Mouse (Mus musculus) hindbrain, embryonic 16.5 days (tissue): Measurements from ENCODE around the gene Gif. TPM values are rescaled to one million over a fixed set of nuclear protein-coding genes. Genes with fewer than 3 reads are reported as not detected.

Source experiments
- ATAC-seq: fragments of 200-750 bp; cut with Nextera tagmentation; 2 replicates; pipeline ENCODE4 v1.8.0; 2017; ENCODE audit warnings: moderate TSS enrichment, moderate library complexity
- H3K27ac ChIP-seq: fragments of 300-500 bp; sonication (generic); 2 replicates; pipeline ENCODE4 v1.5.1; 2014; ENCODE audit warnings: low read depth, mild to moderate bottlenecking, control low read depth, low read length, moderate library complexity
- H3K27me3 ChIP-seq: fragments of 300-500 bp; sonication (generic); replicated peaks from 2 replicates; pipeline ENCODE4 v1.6.1; 2014; ENCODE audit warnings: low read length; ENCODE audit not compliant: control insufficient read depth, insufficient read depth
- H3K36me3 ChIP-seq: fragments of 300-500 bp; sonication (generic); 2 replicates; pipeline ENCODE4 v1.6.1; 2014; ENCODE audit warnings: mild to moderate bottlenecking, low read length, moderate library complexity, mixed read lengths; ENCODE audit not compliant: control insufficient read depth, insufficient read depth
- H3K4me1 ChIP-seq: fragments of 300-500 bp; sonication (generic); 2 replicates; pipeline ENCODE4 v1.6.1; 2014; ENCODE audit warnings: low read depth, low read length; ENCODE audit not compliant: control insufficient read depth, insufficient read depth
- H3K4me2 ChIP-seq: fragments of 300-500 bp; sonication (generic); 2 replicates; pipeline ENCODE4 v1.6.1; 2014; ENCODE audit warnings: mild to moderate bottlenecking, low read length, control low read depth, moderate library complexity
- H3K4me3 ChIP-seq: fragments of 300-500 bp; sonication (generic); 2 replicates; pipeline ENCODE4 v1.5.1; 2014; ENCODE audit warnings: mild to moderate bottlenecking, low read length, control low read depth, moderate library complexity
- H3K9ac ChIP-seq: fragments of 300-500 bp; sonication (generic); 2 replicates; pipeline ENCODE4 v1.6.1; 2014; ENCODE audit warnings: low read depth, mild to moderate bottlenecking, control low read depth, low read length, moderate library complexity
- H3K9me3 ChIP-seq: fragments of 300-500 bp; sonication (generic); 2 replicates; pipeline ENCODE4 v1.6.1; 2014; ENCODE audit warnings: mild to moderate bottlenecking, low read length, moderate library complexity; ENCODE audit not compliant: control insufficient read depth
- WGBS: fragments of 180-500 bp; shearing (Covaris S2); extraction: QIAGEN DNeasy Blood & Tissue Kit; methylation state at CpG from one replicate; pipeline ENCODE4 v1.1.7; 2014; 5-methylcytosine and 5-hydroxymethylcytosine counted together
- polyA plus RNA-seq: library from polyadenylated mRNA; unstranded; fragments of >200 nt; fragmentation: Nextera tagmentation; extraction: Ambion mirVana; gene quantifications from 2 replicates; pipeline ENCODE4 v1.2.1, GENCODE M21; 2015

Gene Gif
- polyA plus RNA-seq, 1 experiment from 2014 or later = not detected

DNA sequence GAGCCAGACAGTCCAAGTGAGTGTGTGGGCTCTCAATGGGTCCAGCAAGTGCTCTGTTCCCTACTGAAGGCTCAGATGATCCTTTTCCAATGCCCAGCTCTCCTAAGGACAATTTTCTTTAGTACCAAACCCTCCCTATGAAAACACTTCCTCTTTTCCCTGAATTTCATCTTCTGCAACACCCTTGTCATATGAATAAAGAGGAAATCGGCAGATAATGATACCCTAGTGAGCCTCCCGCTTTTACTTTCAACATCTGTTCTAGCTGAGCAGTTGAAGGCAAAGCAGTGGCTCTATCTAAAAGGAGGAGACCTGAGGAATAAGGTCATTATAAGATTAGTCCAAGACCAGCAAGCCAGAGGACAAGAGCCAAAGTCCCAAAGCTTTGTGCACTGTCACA, 61.1 kb downstream of the Gif start:
- H3K4me3 ChIP-seq = no peak overlapping the region
- ATAC-seq = no peak
- no peak overlapping the region for H3K9ac ChIP-seq
- no peaks in the 10 kb centered on the region for H3K9me3 ChIP-seq
- no peak overlapping the region for H3K27ac ChIP-seq
- no peaks in the 10 kb centered on the region for H3K27me3 ChIP-seq
- H3K4me2 ChIP-seq = no peak overlapping the region
- peaks cover 7% of the 10 kb centered on the region for H3K4me1 ChIP-seq
- H3K36me3 ChIP-seq = no peaks in the 10 kb centered on the region
- 90% methylated on average over 2 of the region's 2 CpGs for WGBS

DNA sequence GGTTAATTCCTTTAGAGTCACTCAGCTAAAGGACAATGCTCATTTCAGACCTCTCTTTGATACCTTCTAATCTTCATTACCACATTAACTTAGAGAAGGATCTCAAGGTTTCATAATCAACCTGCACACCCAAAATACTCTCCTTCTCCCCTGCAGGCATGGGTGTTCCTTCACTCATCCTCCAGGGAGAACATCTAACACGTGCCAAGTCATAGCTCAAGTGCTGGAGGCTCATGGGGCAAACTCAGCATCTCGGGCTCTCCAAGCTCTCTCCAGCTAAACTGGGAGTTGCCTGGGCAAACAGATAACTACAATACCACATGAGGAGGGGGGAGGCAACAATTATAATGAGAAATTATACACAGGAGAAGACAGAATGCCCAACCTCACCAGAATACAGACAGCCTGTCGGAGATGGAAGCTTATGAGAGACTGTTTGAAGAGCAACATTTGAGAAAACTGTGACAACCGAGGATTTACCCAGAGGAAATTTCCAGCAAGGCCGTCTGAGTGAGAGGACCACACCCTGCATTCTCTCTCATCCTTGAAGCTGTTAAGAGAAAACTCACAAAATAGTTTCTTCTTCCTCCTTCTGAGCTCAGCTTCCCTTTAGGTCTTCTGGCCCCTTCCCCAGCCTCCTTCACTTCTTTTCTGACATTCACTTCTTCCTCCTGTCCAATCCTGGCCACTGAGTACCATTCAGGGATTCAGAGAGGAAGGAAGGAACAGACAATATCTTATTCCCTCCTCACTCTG, 62.8 kb downstream of the Gif start:
- H3K36me3 ChIP-seq = no peaks in the 10 kb centered on the region
- no peaks in the 10 kb centered on the region for H3K27me3 ChIP-seq
- peaks cover 7% of the 10 kb centered on the region for H3K4me1 ChIP-seq
- no peaks in the 10 kb centered on the region for H3K9me3 ChIP-seq
- H3K4me3 ChIP-seq = no peak overlapping the region
- H3K4me2 ChIP-seq = no peak overlapping the region
- ATAC-seq = no peak
- WGBS = 82% methylated on average over 5 of the region's 5 CpGs
- H3K27ac ChIP-seq = no peak overlapping the region
- H3K9ac ChIP-seq = no peak overlapping the region

DNA sequence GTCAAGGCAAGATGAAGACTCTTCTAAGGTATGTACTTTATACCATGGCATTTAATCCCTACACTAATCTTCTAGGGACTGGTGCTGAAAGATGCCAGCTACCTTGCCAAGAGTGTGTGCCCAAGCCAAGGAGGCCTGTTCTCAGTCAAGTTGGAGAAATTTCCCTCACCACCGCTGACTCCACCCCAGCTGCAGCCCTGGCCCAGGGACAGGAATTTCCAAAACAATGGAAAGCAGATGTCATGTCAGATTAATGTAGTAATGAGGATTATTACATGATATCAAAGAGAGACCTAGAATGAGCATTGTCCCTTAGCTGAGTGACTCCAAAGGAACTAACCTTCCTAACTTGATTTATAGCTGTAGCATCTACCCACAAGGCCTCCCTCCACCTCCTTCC, 63.5 kb downstream of the Gif start:
- H3K9ac ChIP-seq = no peak overlapping the region
- no peaks in the 10 kb centered on the region for H3K27me3 ChIP-seq
- no peaks in the 10 kb centered on the region for H3K36me3 ChIP-seq
- 73% methylated on average over 1 of the region's 1 CpGs for WGBS
- no peak overlapping the region for H3K27ac ChIP-seq
- H3K4me1 ChIP-seq = peaks cover 7% of the 10 kb centered on the region
- no peak overlapping the region for H3K4me3 ChIP-seq
- no peak for ATAC-seq
- H3K9me3 ChIP-seq = no peaks in the 10 kb centered on the region
- H3K4me2 ChIP-seq = no peak overlapping the region

DNA sequence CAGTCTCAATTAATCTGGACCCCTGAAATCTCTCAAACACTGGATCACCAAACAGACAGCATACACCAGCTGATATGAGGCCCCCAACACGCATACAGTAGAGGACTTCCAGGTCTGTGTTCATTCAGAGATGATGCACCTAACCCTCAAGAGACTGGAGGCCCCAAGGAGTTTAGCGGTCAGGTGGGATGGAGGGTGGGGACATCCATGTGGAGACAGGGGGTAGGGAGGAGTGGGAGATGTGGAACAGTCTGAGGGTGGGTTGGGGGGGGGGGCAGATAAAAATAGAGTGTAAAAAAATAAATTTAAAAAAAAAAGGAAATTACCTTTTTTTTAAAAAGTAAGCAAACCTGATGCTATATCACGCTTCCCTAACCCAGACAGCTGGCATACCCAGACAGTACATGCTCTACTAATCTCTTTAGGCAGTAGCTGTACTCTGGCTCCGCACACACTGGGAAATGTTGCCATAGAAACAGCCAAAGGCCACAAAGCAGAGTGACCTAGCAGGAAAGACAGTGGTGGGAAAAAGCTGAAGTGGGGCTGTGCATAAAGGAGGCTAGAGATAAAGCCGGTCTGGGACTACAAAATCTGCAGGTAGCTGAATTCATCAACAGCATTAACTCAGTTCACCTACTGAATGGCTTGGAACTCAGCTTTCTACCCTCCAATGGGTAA, 64.5 kb downstream of the Gif start:
- no peak overlapping the region; the same call in 1 of the 2 replicates for H3K27ac ChIP-seq
- H3K4me2 ChIP-seq = no peak overlapping the region
- WGBS = 42% methylated on average over 5 of the region's 5 CpGs

More for the DNA sequence above, 64.5 kb downstream of the Gif start:
- Histone ChIP-seq H3K4me3 (no peak overlapping the region), H3K9ac (no peak overlapping the region), H3K4me1 (peaks cover 7% of the 10 kb centered on the region), H3K36me3 (no peaks in the 10 kb centered on the region), H3K27me3 (no peaks in the 10 kb centered on the region), H3K9me3 (no peaks in the 10 kb centered on the region)
- ATAC-seq = peak; percentile 95

Other genes with a start within 250 kb of the Gif start
- gene Ms4a6b, start 231.0 kb upstream of the Gif start, polyA plus RNA-seq = 2.2 and 3.1 TPM in 2 replicates
- gene Ms4a4d, start 210.8 kb upstream of the Gif start, polyA plus RNA-seq = not detected in 2 replicates
- 1.9 and 2.1 TPM in 2 replicates for gene Ms4a6d, start 142.7 kb upstream of the Gif start, polyA plus RNA-seq
- gene Ms4a2, start 123.8 kb upstream of the Gif start, polyA plus RNA-seq = 0.10 and 0.32 TPM in 2 replicates
- gene Ms4a3, start 106.7 kb upstream of the Gif start, polyA plus RNA-seq = not detected in 2 replicates
- gene Oosp2, start 87.0 kb upstream of the Gif start, polyA plus RNA-seq = not detected in 2 replicates
- gene Oosp1, start 56.4 kb upstream of the Gif start, polyA plus RNA-seq = not detected in 2 replicates
- gene Oosp3, start 50.5 kb upstream of the Gif start, polyA plus RNA-seq = not detected in 2 replicates
- gene Mrpl16, start 22.8 kb downstream of the Gif start, polyA plus RNA-seq = 46.2 and 49.1 TPM in 2 replicates
- gene Stx3, start 71.8 kb downstream of the Gif start, polyA plus RNA-seq = 20.1 and 21.1 TPM in 2 replicates
- 0.11 and 0.33 TPM in 2 replicates for gene Olfr1417, start 91.7 kb downstream of the Gif start, polyA plus RNA-seq
- not detected in 2 replicates for gene Olfr1418, start 113.5 kb downstream of the Gif start, polyA plus RNA-seq
- not detected in 2 replicates for gene Olfr1419, start 127.6 kb downstream of the Gif start, polyA plus RNA-seq
- gene Olfr1420, start 139.0 kb downstream of the Gif start, polyA plus RNA-seq = not detected in 2 replicates
- 14.8 and 16.4 TPM in 2 replicates for gene Patl1, start 164.8 kb downstream of the Gif start, polyA plus RNA-seq
- gene Osbp, start 218.4 kb downstream of the Gif start, polyA plus RNA-seq = 3.0 and 3.2 TPM in 2 replicates